Mouse (Mus musculus): ENCODE measurements around the gene Stx3. TPM values are rescaled to one million over a fixed set of nuclear protein-coding genes. Genes with fewer than 3 reads are reported as not detected.

Gene Stx3
- polyA plus RNA-seq, 1 experiment from 2014 or later = 4.8 TPM

GRCm38 (mm10) chr19:11727304-11727703 is 91.9 kb downstream of the Stx3 start:
- DNase-seq (ENCODE audit: low spot score) = no peak

- DNase-seq (ENCODE audit: low spot score) = no peak
Observed at GRCm38 (mm10) chr19:11725915-11726314, 93.3 kb downstream of the Stx3 start.

Other genes starting within 250 kb of the Stx3 start
- gene Ms4a6d, start 214.6 kb downstream of the Stx3 start, polyA plus RNA-seq (2015; fragmentation: Nextera tagmentation; extraction: Ambion mirVana) = 7.6 and 8.7 TPM in 2 replicates
- 0.17 TPM in 1 of 2 replicates, not detected in the other for gene Ms4a2, start 195.7 kb downstream of the Stx3 start, polyA plus RNA-seq (2015; fragmentation: Nextera tagmentation; extraction: Ambion mirVana)
- 0.32 and 0.49 TPM in 2 replicates for gene Ms4a3, start 178.6 kb downstream of the Stx3 start, polyA plus RNA-seq (2015; fragmentation: Nextera tagmentation; extraction: Ambion mirVana)
- gene Oosp2, start 158.8 kb downstream of the Stx3 start, polyA plus RNA-seq (2015; fragmentation: Nextera tagmentation; extraction: Ambion mirVana) = not detected in 2 replicates
- gene Oosp1, start 128.3 kb downstream of the Stx3 start, polyA plus RNA-seq (2015; fragmentation: Nextera tagmentation; extraction: Ambion mirVana) = 0.24 and 0.56 TPM in 2 replicates
- not detected in 2 replicates for gene Oosp3, start 122.3 kb downstream of the Stx3 start, polyA plus RNA-seq (2015; fragmentation: Nextera tagmentation; extraction: Ambion mirVana)
- 0.18 TPM in 1 of 2 replicates, not detected in the other for gene Gif, start 71.8 kb downstream of the Stx3 start, polyA plus RNA-seq (2015; fragmentation: Nextera tagmentation; extraction: Ambion mirVana)
- 52.1 and 54.3 TPM in 2 replicates for gene Mrpl16, start 49.0 kb downstream of the Stx3 start, polyA plus RNA-seq (2015; fragmentation: Nextera tagmentation; extraction: Ambion mirVana)
- gene Olfr1417, start 19.8 kb upstream of the Stx3 start, polyA plus RNA-seq (2015; fragmentation: Nextera tagmentation; extraction: Ambion mirVana) = not detected in 2 replicates
- not detected in 2 replicates for gene Olfr1418, start 41.7 kb upstream of the Stx3 start, polyA plus RNA-seq (2015; fragmentation: Nextera tagmentation; extraction: Ambion mirVana)
- not detected in 2 replicates for gene Olfr1419, start 55.7 kb upstream of the Stx3 start, polyA plus RNA-seq (2015; fragmentation: Nextera tagmentation; extraction: Ambion mirVana)
- not detected in 2 replicates for gene Olfr1420, start 67.2 kb upstream of the Stx3 start, polyA plus RNA-seq (2015; fragmentation: Nextera tagmentation; extraction: Ambion mirVana)
- 12.5 and 13.1 TPM in 2 replicates for gene Patl1, start 93.0 kb upstream of the Stx3 start, polyA plus RNA-seq (2015; fragmentation: Nextera tagmentation; extraction: Ambion mirVana)
- 5.4 and 6.5 TPM in 2 replicates for gene Osbp, start 146.5 kb upstream of the Stx3 start, polyA plus RNA-seq (2015; fragmentation: Nextera tagmentation; extraction: Ambion mirVana)
- gene Olfr1423, start 221.9 kb upstream of the Stx3 start, polyA plus RNA-seq (2015; fragmentation: Nextera tagmentation; extraction: Ambion mirVana) = not detected in 2 replicates
- gene Olfr1424, start 243.3 kb upstream of the Stx3 start, polyA plus RNA-seq (2015; fragmentation: Nextera tagmentation; extraction: Ambion mirVana) = not detected in 2 replicates